Mouse (Mus musculus) mesoderm, embryonic 11.5 days (tissue): ENCODE measurements around the gene Srrm3.

Experiments
- DNase-seq: peaks from one replicate; pipeline ENCODE4 v3.0.0-alpha.2; 2012; ENCODE audit warnings: low read depth, low spot score

Gene Srrm3

DNA sequence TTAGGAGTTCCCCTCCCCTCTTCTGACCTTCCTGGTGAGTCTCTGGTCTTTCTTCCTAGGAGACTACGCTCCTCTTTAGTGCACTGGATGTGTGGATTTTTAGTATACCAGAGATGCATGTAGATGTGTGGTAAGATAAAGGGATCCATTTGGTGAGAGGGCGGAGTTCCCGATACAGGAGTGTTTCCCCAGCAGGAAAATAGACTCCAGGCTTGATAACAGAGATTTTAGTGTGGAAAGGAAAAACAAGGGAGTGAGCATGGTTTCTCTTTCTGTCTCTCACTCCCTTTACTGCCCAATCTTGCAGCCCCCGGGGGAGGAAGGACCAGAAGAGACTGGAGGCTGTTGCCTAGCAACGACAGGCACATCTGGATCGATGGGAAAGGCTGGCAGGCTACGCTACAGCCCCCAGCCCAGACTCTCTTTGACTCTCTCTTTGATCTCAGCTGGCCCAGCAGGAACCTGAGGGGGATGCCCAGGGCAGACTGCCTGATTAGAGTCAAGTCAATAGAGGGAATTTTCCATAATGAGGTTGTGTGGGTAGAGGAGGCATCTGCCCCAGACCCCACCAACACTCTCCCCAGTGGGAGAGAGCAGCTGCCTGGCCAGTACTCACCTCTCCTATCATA is 15.7 kb downstream of the Srrm3 start:
- DNase-seq: peak; percentile 60

GRCm38 (mm10) chr5:135824517-135824916 is 17.8 kb downstream of the Srrm3 start:
- no peak for DNase-seq

GRCm38 (mm10) chr5:135826225-135826624 is 19.5 kb downstream of the Srrm3 start:
- no peak for DNase-seq

- no peak for DNase-seq
These were observed 22.7 kb downstream of the Srrm3 start for GRCm38 (mm10) chr5:135829381-135829780.

DNA sequence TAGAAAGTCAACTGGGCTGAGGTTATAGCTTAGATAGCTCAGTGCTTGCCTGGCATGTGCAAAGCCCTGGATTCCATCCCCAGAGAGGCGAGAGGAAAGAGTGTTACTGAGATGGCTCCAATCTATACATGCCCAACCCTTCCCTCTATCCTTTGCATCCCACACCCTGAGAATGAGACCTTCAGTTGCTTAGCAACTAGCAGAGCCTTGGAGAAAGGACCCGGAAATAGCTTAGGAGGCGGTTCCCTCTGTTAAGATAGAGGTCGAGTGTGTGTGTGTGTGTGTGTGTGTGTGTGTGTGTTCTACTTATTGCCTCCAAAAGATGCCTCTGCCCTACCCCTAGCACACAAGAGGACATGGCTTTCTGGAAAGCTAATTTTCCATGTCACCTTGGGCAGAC is 26.0 kb downstream of the Srrm3 start:
- no peak for DNase-seq

GRCm38 (mm10) chr5:135834769-135835491 is 28.2 kb downstream of the Srrm3 start:
- peak; percentile 90 for DNase-seq

DNA sequence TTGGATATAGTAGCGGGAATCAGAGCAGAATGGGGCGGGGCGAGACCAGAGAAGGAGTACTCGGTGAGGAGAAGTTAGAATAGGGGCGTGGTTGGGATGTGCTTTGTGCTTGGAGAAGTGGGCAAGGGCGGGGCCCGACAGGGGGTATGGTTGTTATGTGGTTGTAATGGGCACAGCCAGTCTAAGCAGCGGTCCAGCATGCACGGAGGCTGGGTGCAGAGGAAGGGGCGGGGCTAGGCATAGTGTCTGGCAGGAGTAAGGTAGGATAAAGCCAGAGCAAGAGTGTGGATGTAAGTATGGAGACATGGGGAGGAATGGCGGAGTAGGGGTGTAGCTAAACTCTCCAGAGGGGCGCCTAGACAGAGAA is 28.8 kb downstream of the Srrm3 start:
- DNase-seq: no peak

DNA sequence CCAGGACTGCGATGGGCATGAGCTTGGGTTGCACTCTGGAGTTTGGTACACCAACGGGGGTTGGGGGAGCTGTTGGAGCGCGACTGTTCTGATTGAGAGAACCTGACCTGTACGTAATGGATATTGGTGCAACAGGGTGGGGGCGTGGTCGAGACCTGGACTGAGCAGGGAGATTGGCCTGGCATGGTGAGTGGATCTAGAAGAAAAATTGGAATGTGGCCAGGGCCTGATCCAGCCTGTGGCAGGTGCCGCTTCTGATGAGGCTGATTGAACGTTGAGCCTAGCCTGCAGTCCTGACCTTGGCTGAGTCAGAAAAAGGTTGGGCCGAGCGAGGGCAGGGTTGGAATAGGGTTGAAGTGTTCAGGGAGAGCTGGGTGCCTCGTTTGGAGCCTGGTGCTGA is 29.3 kb downstream of the Srrm3 start:
- DNase-seq: no peak

DNA sequence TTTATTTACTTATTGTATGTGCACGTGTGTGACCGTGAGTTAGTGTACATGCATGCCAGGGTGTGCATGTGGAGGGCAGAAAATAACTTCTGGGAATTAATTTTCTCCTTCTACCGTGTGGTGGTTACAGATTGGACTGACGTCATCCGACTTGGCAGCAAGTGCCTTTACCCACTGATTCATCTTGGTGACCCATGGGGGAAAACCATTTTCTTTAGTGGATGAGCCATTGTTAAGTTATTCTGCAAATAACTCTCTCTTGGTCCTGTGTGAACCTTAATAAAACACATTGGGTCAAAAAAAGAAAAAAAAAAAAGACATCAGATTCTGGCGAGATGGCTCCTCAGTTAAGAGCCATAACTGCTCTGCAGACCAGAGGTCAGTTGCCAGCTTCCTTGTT is 35.0 kb downstream of the Srrm3 start:
- no peak for DNase-seq

- peak; percentile 64 for DNase-seq
These were observed 36.7 kb downstream of the Srrm3 start for GRCm38 (mm10) chr5:135843418-135843817.

GRCm38 (mm10) chr5:135845676-135846320 is 39.1 kb downstream of the Srrm3 start:
- DNase-seq: no peak

GRCm38 (mm10) chr5:135847460-135847859 is 40.8 kb downstream of the Srrm3 start:
- no peak for DNase-seq

DNA sequence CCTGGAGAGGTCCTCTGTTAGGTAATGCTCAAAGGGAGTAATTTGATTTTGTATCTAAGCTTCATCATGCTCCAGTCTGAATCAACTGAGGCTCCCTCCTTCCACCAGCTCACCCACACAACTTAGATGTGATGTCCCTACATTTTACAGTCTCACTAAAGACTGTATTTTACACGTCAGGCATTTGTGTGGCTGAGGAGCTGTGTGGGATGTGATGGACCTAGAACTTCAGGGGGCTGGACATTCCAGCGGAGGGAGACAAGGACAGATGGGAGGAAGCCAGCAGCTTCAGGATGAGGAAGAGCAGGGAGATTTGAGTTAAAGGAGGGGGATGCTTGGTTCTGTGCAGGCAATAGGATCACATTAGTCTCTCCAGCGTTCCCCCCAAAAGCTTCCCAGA is 41.2 kb downstream of the Srrm3 start:
- no peak for DNase-seq

- peak; percentile 93 for DNase-seq
These were observed 44.3 kb downstream of the Srrm3 start for GRCm38 (mm10) chr5:135851024-135851423.

DNA sequence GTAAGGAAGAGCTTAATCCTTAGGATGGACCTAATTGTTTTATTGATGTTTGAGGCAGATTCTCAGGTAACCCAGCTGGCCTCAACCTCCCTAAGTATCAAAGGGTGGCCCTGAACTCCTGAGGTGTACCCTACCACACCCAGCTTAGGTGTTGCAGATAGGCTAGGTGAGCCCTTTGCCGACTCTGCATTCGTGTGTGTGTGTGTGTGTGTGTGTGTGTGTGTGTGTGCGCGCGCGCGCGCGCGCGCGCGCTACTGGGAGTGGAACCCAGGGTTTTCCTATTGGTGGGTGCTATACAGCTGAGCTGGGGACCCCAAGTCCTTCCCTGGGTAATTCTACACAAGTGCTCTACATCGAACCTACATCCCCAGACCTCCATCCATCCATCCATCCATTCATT is 44.8 kb downstream of the Srrm3 start:
- DNase-seq: no peak

GRCm38 (mm10) chr5:135852421-135852820 is 45.7 kb downstream of the Srrm3 start:
- peak; percentile 53 for DNase-seq

GRCm38 (mm10) chr5:135853731-135854130 is 47.0 kb downstream of the Srrm3 start:
- DNase-seq: no peak

GRCm38 (mm10) chr5:135855156-135855555 is 48.5 kb downstream of the Srrm3 start:
- peak; percentile 80 for DNase-seq

- DNase-seq: no peak
These were observed 60.0 kb downstream of the Srrm3 start for GRCm38 (mm10) chr5:135866662-135867061.

DNA sequence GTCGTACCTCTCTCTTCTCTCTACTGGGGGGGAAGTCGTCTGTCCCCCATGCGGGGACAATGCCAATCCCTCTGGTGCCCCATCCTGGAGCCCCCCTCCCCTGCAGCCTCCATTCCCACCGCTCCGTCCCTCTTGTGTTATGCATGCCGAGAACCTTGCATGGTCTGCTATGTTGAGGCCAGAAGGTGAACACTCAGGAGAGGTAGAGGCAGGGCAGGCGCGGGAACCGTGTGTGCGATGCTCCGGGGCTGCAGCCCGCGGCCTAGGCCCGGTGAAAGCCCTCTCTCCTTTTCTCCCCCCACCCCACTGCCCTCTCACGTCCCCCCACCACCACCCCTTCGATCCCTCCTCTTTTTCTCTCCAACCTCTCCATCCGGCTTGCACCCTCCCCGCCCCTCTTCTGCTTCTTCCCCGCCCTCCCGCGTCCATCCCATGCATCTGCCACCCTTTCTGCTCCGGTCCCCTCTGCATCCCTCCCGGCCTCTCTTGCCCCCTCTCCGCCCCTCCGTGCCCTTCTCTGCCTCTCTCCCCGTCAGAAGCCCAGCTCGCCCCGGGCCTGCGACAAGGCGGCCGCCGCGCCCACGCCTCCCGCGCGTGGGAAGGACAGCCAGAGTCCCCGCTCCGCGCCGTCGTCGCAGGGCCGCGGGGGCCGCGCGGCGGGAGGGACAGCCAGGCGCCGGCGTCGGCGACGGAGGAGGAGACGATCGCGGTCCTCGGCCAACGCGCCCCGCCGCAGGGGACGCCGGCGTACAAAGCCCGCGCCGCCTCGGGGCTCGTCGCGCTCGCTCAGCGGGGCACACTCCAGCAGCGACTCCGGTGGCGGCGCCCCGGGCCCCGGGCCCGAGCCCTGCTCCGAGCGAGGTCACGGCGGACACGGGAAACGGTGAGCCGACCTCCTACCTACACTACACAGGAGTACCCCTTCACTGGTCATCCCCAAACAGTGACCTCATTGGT is 61.2 kb downstream of the Srrm3 start:
- DNase-seq: no peak

DNA sequence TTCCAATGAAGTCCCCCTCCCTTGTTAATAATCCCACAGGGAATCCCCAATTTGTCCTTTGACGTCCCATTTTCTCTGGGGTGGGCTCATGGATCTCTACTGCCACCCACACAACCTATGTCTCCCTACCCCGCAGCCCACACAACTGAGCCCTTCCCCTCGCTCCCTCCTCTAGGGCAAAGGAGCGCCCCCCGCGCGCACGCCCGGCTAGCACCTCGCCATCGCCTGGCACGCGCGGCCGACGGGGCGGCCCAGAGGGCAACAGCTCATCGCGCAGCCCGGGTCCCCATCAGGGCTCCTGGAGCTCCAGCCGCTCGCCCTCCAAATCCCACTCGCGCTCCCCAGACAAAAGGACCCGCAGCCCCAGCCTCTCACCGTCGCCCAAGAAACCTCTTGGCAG is 62.0 kb downstream of the Srrm3 start:
- DNase-seq: no peak
